Mouse (Mus musculus): ENCODE measurements around the gene Ehmt2.

Gene Ehmt2

GRCm38 (mm10) chr17:34898160-34898586, at the start of gene Ehmt2, which contains the start of gene C2:
Gene Ehmt2, plus strand, starts transcription at chr17:34898469.
Gene C2, minus strand, starts transcription at chr17:34898265.
- peak; percentile 87 for DNase-seq

- DNase-seq: peak; percentile 98
Measured at GRCm38 (mm10) chr17:34849722-34850516, 48.4 kb upstream of the Ehmt2 start, which contains the start of the genes Skiv2l and Nelfe. Gene Skiv2l, minus strand, starts transcription at chr17:34850210. Gene Nelfe, plus strand, starts transcription at chr17:34850391.

DNA sequence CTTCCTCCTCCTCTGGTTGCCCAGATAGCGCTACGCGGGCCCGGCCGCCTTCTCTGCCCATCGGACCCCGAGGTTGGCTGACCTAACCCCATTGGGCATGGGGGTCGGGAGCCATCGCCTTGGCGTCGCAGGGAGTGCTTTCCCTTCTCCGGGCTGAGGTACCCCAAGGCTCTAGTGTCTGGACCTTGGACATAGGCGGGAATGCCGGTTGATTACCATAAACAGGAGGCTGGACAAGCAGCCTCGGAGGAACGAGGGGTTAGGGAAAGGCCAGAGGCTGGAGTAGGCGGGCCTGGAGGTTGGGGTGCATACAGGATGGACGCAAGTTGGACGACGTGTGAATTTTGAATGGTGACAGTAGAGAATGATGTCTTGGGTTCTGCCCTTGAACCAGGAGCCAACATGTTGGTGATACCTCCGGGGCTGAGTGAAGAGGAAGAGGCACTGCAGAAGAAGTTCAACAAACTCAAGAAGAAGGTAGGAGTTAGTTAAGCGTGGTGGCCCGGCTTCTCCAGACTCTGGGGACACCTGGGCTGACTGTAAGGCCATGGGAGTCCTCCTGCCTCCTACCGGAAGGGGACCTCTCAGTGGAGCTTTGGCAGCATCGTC, 47.6 kb upstream of the Ehmt2 start:
- DNase-seq: no peak

DNA sequence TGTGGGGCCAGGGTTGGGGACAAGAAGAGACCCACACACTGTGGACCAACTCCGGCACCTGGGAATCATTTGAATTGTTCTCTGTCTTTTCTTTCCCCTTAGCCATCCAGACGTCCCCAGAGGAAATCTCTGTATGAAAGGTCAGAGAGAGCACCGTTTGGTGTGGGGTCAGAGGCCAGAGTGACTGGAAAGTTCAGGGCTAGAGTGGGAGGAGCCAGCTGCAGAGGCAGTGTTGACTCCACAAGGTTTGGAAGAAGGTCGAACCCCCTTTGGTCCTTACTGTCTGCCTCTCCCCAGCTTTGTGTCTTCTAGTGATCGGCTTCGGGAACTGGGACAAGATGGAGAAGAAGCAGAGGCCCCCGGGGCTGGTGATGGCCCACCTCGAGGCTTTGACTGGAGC, 44.8 kb upstream of the Ehmt2 start:
- DNase-seq: no peak

DNA sequence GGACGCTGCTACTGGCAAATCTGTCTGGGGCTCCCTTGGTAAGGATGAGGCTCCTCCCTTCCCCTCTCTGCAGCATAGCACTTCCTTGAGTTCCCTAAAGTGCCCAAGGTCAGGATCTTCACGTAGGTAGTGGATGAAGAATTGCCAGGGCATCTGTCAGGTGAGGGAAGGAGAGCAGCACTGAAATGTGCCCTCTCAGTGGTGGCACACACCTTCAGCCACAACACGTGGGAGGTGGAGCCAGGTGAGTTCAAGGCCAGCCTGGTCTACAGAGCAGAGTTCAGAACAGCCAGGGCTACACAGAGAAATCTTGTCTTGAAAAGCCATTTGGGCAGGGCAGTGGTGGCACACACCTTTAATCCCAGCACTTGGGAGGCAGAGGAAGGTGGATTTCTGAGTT, 43.5 kb upstream of the Ehmt2 start:
- no peak for DNase-seq

DNA sequence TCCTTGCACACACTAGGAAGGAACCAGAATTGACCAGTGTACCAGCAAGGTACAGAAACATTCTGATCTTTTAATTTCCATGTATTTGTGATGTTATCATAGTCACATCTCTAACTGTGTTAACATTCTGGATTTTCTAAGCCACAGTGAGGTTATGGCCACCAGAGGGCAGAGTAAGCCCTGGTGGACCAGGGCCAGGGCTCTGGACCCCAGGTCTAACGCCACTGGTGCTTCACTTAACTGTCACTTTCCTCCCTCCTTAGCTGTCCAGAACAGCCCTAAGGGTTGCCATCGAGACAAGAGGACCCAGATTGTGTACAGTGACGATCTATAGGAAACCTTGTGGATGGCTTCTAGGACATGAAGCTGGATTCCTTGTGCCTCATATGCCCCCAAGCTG, 42.4 kb upstream of the Ehmt2 start:
- no peak for DNase-seq

DNA sequence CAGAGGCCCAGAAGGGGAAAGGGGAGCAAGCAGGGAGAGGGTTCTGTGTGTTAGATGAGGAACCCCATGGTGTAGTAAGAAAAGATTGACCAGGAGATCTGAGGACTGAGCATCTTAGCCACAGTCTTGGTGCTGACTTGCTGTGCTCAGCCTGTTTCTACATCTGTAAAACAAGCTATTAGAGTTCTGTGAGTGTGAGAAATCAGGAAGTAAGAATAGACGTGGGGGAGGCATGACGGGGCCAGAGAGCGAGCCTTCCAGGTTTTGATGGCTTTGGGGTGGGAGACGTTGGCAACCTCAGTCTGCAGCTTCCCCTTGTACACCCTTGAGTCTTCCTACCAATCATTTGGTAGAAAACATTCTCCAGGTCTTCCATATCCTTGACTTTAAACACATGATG, 39.6 kb upstream of the Ehmt2 start:
- DNase-seq: no peak

GRCm38 (mm10) chr17:34860514-34860913, 37.8 kb upstream of the Ehmt2 start:
- DNase-seq: no peak

DNA sequence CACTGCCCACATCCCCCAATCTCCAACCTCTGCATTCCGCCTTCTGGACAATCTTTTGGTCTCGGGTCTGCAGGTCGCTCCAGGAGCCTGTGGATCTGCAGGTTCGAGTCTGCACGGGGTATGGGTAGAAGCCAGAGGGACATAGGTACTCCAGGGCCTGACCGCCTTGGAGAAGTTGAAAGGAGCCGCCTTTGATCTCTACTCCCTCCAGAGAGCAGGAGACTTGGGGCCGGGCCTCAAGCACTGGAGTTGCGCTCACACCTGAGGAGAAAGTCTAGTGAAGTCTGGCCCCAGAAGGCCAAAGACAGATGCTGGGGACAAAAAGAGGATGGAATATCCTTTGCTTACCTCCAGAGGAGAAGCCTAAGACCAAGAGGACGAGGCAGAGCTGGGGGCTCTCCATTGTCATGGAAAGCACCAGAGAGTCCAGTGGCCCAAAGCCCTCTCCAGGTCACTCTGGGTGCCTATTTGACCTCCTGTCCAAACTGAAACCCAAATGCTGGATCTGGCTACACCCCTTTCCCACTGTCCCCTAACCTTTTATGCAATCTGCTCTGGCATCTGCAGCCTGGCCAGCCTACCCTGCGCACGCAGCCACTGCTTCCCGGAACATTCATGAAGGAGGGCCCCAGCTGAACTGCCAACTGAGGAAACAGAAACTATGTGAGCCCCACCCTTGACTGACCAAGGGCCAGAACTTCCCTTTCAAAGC, 36.4 kb upstream of the Ehmt2 start:
- no peak for DNase-seq

DNA sequence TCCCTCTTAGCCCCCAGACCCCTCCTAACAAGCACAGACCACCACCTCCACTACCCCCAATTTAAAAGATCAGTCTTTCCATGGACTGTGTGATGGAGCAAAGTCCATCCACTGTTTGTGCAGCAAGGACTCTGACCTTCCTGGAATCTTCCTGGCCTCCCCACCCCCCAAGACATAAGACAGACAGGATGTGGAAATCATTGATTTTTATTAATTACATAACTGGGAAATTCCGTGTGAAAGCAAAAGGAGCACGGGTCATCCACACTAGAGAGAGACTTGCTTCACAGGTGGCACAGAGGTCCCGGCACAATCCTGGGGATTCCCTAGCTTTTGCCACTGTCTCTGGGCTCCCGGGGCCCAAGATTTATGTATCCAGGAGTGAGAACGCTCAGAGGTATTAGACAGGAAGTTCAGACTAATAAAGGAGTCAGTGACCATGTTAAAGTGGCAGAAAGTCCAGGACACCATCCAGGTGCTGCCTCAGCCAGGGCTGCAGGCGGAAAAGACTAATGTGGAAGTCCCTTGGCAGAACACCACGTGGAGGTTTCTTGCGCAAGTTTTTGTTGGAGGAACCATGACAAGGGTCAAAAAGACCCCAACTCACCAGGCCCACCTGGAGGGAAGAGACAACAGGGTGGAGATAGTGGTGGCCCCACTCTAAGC, 35.7 kb upstream of the Ehmt2 start, which contains the start of gene Cfb:
TSS of gene Cfb (minus strand) at position 103 of the 666 bp plus-strand sequence.
- no peak for DNase-seq

DNA sequence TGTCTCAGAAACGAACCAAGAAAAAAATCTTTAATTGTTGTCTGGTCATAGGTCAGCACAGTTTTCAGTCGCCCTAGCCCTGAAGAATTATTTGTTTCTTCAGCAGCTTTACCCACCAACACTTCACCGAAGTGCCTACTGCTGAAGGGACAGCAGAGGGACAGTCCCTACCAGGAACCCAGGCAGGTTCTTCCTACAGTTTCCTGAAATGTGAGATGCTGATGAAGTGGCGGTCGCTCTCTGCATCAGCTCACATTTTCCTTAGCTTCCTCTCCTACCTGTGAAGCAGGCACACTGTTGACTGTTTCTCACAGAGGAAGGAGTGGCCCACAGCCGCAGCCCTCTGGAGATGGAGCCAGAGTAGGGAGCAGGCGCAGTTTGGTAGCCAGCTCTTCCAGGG, 32.3 kb upstream of the Ehmt2 start:
- DNase-seq: no peak

DNA sequence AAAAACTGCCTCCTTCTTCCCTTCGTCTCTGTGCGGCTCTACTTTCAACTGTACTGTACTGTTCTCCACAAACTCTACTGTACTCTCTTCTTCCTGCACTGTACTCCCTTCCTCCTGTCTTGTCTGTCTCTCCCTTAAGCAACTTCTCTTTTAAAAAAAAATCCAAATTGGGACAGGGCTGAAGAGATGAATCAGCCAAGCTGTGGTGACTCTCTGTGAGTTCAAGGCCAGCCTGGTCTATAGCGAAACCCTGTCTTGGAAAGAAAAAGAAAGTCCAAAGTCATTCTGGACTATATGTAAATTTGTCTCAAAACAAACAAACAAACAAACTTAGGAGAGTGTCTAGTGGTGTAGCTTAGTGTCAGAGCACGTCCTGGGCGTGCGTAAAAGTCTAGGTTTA, 23.9 kb upstream of the Ehmt2 start:
- no peak for DNase-seq

DNA sequence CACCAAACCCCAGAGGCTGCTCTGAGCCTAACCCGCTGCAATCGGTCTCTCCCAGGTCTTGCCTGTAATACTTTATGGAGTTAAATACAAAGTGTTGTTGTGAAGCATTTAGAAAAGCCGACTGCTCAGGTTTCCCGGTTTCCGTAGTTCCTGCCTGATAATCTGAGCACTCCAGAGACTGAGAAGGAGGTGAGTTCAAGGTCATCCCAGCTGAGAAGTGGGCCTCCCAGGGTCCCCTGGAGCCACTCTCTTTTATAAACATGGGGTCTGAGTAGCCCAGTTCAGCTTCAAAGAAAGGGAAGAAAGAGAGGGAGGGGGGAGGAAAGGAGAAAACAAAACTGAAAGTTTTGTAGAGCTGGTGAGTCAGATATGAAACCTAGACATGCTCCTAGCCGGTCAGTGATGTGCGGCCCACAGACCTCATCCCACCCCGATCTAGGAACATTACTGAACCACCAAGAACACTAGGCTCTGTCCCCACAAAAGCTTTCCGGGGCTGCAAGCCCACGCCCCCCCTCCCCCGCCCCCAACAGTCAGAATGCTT, 18.9 kb upstream of the Ehmt2 start, which contains the start of gene Zbtb12:
TSS of gene Zbtb12 (plus strand) at position 148 of the 544 bp plus-strand sequence.
- DNase-seq: no peak

DNA sequence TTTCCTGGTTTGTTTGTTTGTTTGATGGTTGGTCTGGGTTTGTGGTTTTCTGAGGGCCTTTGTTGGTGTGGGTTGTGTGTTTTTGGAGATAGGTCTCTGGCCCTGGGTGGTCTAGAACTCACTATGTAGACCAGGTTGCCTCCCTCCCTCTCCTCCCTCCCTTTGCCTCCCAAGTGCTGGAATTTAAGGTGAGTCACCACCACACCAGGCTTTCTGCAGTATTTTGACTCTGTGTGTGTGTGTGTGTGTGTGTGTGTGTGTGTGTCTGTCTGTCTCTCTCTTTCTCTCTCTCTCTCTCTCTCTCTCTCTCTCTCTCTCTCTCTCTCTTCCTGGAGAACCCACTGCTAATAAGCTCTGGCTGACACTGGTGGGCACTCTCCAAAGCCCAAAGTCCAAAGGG, 17.1 kb upstream of the Ehmt2 start:
- no peak for DNase-seq

DNA sequence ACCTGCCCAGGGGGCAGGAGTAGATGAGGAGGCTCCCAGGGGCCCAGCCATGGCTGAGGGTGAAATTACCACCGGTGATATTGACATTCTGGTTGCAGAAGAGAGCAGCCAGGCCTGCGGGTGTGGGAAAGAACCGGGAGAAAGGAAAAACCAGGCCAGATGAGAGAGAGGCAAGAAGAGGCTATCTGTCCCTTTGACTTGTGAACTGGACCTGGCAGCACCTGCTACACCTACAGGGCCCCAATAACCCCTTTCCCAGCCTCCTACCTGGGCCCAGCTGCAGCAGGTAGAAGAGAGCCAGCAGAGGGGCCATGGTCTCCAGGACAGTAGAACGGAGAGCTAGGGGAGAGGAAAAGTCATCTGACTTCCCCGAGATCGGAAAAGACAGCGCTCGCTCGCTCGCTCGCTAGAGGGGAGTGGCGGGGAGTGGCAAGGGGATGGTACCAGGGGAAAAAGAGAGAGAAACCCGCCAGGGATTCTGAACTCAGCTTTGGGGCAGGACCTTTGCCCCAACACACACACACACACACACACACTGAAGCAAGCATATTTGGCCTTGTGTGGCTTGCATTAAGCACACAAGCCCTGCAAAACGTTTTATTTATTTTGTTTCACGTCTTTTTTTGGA, 16.5 kb upstream of the Ehmt2 start, which contains the start of gene Gm20547:
TSS of gene Gm20547 (minus strand) at position 360 of the 628 bp plus-strand sequence.
- DNase-seq: no peak

GRCm38 (mm10) chr17:34883332-34883731, 14.9 kb upstream of the Ehmt2 start:
- no peak for DNase-seq

GRCm38 (mm10) chr17:34884704-34885103, 13.6 kb upstream of the Ehmt2 start:
- no peak for DNase-seq

DNA sequence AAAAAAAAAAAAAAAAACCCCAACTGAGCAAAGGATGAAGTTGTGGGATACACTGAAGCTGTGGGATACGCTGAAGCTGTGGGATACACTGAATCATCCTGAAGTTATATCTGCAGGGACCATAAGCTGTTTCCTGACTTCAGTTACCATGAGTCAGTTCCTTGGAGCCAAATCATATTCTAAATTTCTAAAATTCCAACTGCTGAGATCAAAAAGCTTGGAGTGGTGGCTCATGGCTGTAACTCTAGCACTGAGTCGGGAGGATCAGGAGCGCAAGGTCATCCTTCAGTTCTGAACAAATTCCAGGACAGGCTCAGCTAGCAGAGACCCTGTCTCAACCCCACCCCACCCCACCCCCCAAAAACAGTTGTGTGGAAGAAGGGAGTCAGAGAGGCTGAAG, 12.7 kb upstream of the Ehmt2 start:
- no peak for DNase-seq

GRCm38 (mm10) chr17:34887942-34888341, 10.3 kb upstream of the Ehmt2 start:
- DNase-seq: no peak

DNA sequence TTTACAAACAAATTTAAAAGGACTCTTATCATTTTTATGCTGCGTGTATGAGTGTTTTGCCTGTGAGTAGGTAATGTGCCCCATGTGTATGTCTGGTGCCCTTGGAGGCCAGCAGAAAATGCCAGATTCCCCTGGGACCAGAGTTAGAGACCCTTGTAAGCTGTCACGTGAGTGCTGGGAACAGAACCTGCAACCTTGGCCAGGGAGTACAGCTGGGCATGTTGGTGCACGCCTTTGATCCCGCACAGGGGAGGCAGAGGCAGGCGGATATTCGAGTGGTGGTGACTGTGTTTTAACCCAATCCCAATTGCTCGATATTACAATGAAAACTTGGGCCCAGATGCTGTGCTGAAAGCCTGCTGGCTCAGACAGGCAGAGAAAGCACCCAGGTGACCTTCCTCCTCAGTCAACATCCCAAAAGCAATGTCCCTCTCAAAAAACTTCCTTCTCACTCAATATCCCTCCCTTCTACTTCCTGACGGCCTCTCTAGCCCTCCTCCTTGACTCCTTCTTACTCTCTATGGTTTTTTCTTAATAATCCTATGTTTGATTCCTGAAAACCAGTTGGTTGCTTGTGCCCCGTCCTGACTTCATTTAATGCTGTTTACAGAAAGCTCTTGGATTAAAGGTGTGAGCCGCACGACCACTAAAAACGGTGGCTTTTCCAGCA, 8.1 kb upstream of the Ehmt2 start:
- no peak for DNase-seq

GRCm38 (mm10) chr17:34891377-34891776, 6.9 kb upstream of the Ehmt2 start:
- DNase-seq: no peak

All from cerebellum, adult 9-11 months (tissue).